In the genomic region with DNA sequence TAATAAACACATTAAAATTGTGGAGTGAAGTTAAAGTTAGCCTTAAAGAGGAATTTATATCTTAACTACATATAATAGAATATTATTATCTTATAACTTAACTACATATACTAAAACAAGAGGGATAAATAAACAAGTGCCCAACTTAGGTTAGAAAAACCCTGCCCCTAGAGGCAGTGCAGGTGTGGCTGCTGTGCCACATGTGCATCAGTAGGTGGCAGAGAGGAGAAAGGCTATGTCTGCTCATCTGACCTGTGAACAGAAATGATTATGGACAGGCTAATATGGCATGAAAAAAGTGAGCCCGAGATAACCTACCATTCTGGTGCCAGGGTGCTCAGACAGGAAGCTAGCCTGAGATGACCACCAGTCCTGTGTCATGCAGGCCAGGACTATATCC, we compare ENCODE assay signal across 16 mouse cellular contexts.
DNase-seq lines count a peak whose midpoint lies in the region; ATAC-seq and TF ChIP-seq lines count a peak whose summit lies in the region.
"Had no signal": no experiment of that assay in that cellular context is flagged by ENCODE, and none has a peak within 500 bp of the region (broad histone marks: within the 10 kb centered on the region; RNA-seq: fewer than 3 reads in every experiment).

No protein-coding gene starts in this region.

- no peak for DNase-seq in kidney, postnatal 0 days (ENCODE audit: low spot score)
- DNase-seq in kidney, postnatal 10 days = no peak
- peak; percentile 39 for DNase-seq in 416B (ENCODE audit: low read depth)
- DNase-seq in CD4-positive, CD25-positive, alpha-beta regulatory T cell, adult 2 months (ENCODE audit: low read depth, low spot score) = peak; percentile 32
- peak; percentile 5 for DNase-seq in induced T-regulatory cell, adult 2 months (ENCODE audit: low read depth)
- no peak for DNase-seq in right cerebral cortex, postnatal 10 days (ENCODE audit: low spot score in 2 of 2)
- DNase-seq in gastrocnemius, postnatal 4 days (ENCODE audit: low spot score in 2 of 2) = no peak
- DNase-seq: adrenal gland, adult 2 months; cerebellum, postnatal 25 days; heart, adult 11 months; kidney, adult 11 months; kidney, postnatal 36 days; lung, embryonic 14.5 days; spleen, adult 18-20 months had no signal

- no peaks in the 10 kb centered on the region for H3K27me3 ChIP-seq in kidney, postnatal 0 days (ENCODE audit: insufficient read depth, low read length)
- H3K27me3 ChIP-seq: forebrain, embryonic 13.5 days had no signal

- no peaks in the 10 kb centered on the region for H3K4me1 ChIP-seq in kidney, postnatal 0 days (replicated peaks; ENCODE audit: insufficient read depth, low read length)
- H3K4me1 ChIP-seq: forebrain, embryonic 13.5 days had no signal

- no peak for ATAC-seq in kidney, postnatal 0 days (replicated peaks; ENCODE audit: low FRiP score, low read depth)
- ATAC-seq: forebrain, embryonic 13.5 days; midbrain, embryonic 16.5 days had no signal

- H3K27ac ChIP-seq in kidney, postnatal 0 days = no peak overlapping the region
- H3K27ac ChIP-seq: forebrain, embryonic 13.5 days had no signal

- peak; percentile 36; the same call in 1 of the 2 replicates for TF ChIP-seq CTCF in kidney, postnatal 0 days (IDR thresholded peaks at IDR 0.05; ENCODE audit: low read depth)

- H3K9ac ChIP-seq in kidney, postnatal 0 days (ENCODE audit: low read depth, low read length) = no peak overlapping the region
- H3K9ac ChIP-seq: forebrain, embryonic 13.5 days; lung, embryonic 14.5 days had no signal

- H3K36me3 ChIP-seq in kidney, postnatal 0 days (ENCODE audit: insufficient read depth, low read length) = no peaks in the 10 kb centered on the region

- H3K9me3 ChIP-seq in kidney, postnatal 0 days (replicated peaks; ENCODE audit: low read length) = no peaks in the 10 kb centered on the region
- H3K9me3 ChIP-seq: forebrain, embryonic 13.5 days had no signal

- no peak overlapping the region for H3K4me3 ChIP-seq in kidney, postnatal 0 days (replicated peaks; ENCODE audit: low read depth, low read length)
- H3K4me3 ChIP-seq: forebrain, embryonic 13.5 days had no signal

- WGBS in kidney, postnatal 0 days = 85% methylated on average over 1 of the region's 1 CpGs

- H3K4me2 ChIP-seq in kidney, postnatal 0 days (ENCODE audit: low read length) = no peak overlapping the region
- H3K4me2 ChIP-seq: forebrain, embryonic 13.5 days; lung, embryonic 14.5 days had no signal

Comparison
In these comparisons a context has a peak if more than half of its experiments do, and no peak if none do; other contexts are left out.
1. DNase-seq: peak in 416B (single experiment), CD4-positive, CD25-positive, alpha-beta regulatory T cell, adult 2 months (single experiment) and induced T-regulatory cell, adult 2 months (single experiment); none in kidney, postnatal 0 days (single experiment), kidney, postnatal 10 days (single experiment), right cerebral cortex, postnatal 10 days (0 of 2) and gastrocnemius, postnatal 4 days (0 of 2).